In the genomic region with DNA sequence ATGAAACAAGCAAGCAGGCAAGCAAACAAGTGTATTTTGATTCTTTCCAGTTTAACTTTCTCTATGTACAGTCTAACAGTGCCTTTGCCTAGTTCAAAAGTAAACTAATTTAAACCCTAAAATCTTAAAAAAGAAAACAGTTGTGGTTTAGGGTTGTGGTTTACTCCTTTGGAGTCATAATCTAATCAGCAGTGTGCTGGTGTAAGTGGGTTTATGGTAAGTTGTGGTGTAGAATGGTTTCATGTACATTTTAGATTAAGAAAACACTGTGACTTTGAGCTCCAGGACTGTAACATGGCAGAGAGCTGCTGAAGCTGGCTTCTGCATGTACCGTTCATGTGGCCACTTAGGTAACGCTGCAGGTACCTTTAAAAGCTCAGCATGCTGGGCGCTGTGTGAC, we compare ENCODE assay signal across 29 mouse cellular contexts. TPM values are rescaled to one million over a fixed set of nuclear protein-coding genes. Genes with fewer than 3 reads are reported as not detected.
DNase-seq lines count a peak whose midpoint lies in the region; ATAC-seq and TF ChIP-seq lines count a peak whose summit lies in the region.
"Had no signal": no experiment of that assay in that cellular context is flagged by ENCODE, and none has a peak within 500 bp of the region (broad histone marks: within the 10 kb centered on the region; RNA-seq: fewer than 3 reads in every experiment).

No protein-coding gene starts in this region.

- H3K9ac ChIP-seq in intestine, postnatal 0 days (ENCODE audit: low read depth, low read length) = no peak overlapping the region
- no peak overlapping the region for H3K9ac ChIP-seq in intestine, embryonic 15.5 days
- no peak overlapping the region for H3K9ac ChIP-seq in hindbrain, embryonic 14.5 days
- H3K9ac ChIP-seq: embryonic facial prominence, embryonic 13.5 days; forebrain, embryonic 12.5 days; forebrain, embryonic 15.5 days; heart, embryonic 12.5 days; heart, embryonic 15.5 days; hindbrain, embryonic 15.5 days had no signal

- DNase-seq in 416B (ENCODE audit: low read depth) (peak; percentile 62), MEL-GATA-1-ER (ENCODE audit: extremely low read depth, low read depth) (peak; percentile 37)
- no peak for DNase-seq in hindbrain, embryonic 14.5 days (ENCODE audit: low spot score)
- no peak for DNase-seq in layer of hippocampus, adult 11-12 months (ENCODE audit: low spot score)
- DNase-seq in c-Kit-positive CD71-positive TER-119-positive erythroid progenitor cells, embryonic 14.5 days (ENCODE audit: low spot score) = no peak
- DNase-seq: adrenal gland, postnatal 10 days; adrenal gland, postnatal 36 days; B cell, adult 2 months; cerebellum, adult 11 months; cerebellum, adult 2 months; cerebellum, postnatal 25 days; embryo, embryonic 11 days; gastrocnemius, postnatal 25 days; heart, adult 18-20 months; heart, postnatal 10 days; heart, postnatal 36 days had no signal

- no peak overlapping the region for H3K4me2 ChIP-seq in intestine, postnatal 0 days (replicated peaks; ENCODE audit: low read depth)
- no peak overlapping the region for H3K4me2 ChIP-seq in intestine, embryonic 15.5 days (replicated peaks)
- H3K4me2 ChIP-seq in hindbrain, embryonic 14.5 days (replicated peaks) = no peak overlapping the region
- H3K4me2 ChIP-seq: embryonic facial prominence, embryonic 13.5 days; forebrain, embryonic 12.5 days; forebrain, embryonic 15.5 days; heart, embryonic 12.5 days; heart, embryonic 15.5 days; hindbrain, embryonic 15.5 days had no signal

- no peak overlapping the region for H3K4me3 ChIP-seq in intestine, postnatal 0 days (ENCODE audit: low read depth, low read length)
- H3K4me3 ChIP-seq in intestine, embryonic 15.5 days (replicated peaks) = no peak overlapping the region
- H3K4me3 ChIP-seq in hindbrain, embryonic 14.5 days (replicated peaks; ENCODE audit: low read length) = no peak overlapping the region
- H3K4me3 ChIP-seq: embryonic facial prominence, embryonic 10.5 days; embryonic facial prominence, embryonic 13.5 days; erythroblast, embryonic 14.5 days; forebrain, embryonic 12.5 days; forebrain, embryonic 15.5 days; heart, embryonic 12.5 days; heart, embryonic 15.5 days; hindbrain, embryonic 15.5 days had no signal

- H3K36me3 ChIP-seq in intestine, postnatal 0 days (ENCODE audit: control insufficient read depth, insufficient read depth) = peaks cover 31% of the 10 kb centered on the region
- peaks cover 11% of the 10 kb centered on the region; the same call in 1 of the 2 replicates for H3K36me3 ChIP-seq in intestine, embryonic 15.5 days
- peaks cover 30% of the 10 kb centered on the region for H3K36me3 ChIP-seq in hindbrain, embryonic 14.5 days (replicated peaks; ENCODE audit: control insufficient read depth, insufficient read depth)

- H3K27me3 ChIP-seq in intestine, postnatal 0 days (replicated peaks; ENCODE audit: control insufficient read depth, insufficient read depth, low read length) = no peaks in the 10 kb centered on the region
- H3K27me3 ChIP-seq in intestine, embryonic 15.5 days (replicated peaks) = no peaks in the 10 kb centered on the region
- no peaks in the 10 kb centered on the region for H3K27me3 ChIP-seq in hindbrain, embryonic 14.5 days (ENCODE audit: control insufficient read depth, insufficient read depth, low read length)
- H3K27me3 ChIP-seq: embryonic facial prominence, embryonic 13.5 days; forebrain, embryonic 12.5 days; forebrain, embryonic 15.5 days; heart, embryonic 12.5 days; heart, embryonic 15.5 days; hindbrain, embryonic 15.5 days; Patski had no signal

- H3K27ac ChIP-seq in intestine, postnatal 0 days (ENCODE audit: low read depth, low read length) = peak overlapping the region; percentile 47; the same call in 1 of the 2 replicates
- H3K27ac ChIP-seq in intestine, embryonic 15.5 days = no peak overlapping the region
- H3K27ac ChIP-seq in hindbrain, embryonic 14.5 days = no peak overlapping the region
- H3K27ac ChIP-seq: embryonic facial prominence, embryonic 10.5 days; embryonic facial prominence, embryonic 13.5 days; forebrain, embryonic 12.5 days; forebrain, embryonic 15.5 days; heart, embryonic 15.5 days; hindbrain, embryonic 15.5 days had no signal

- no peaks in the 10 kb centered on the region for H3K9me3 ChIP-seq in intestine, postnatal 0 days (ENCODE audit: control insufficient read depth)
- no peaks in the 10 kb centered on the region for H3K9me3 ChIP-seq in intestine, embryonic 15.5 days
- no peaks in the 10 kb centered on the region for H3K9me3 ChIP-seq in hindbrain, embryonic 14.5 days (ENCODE audit: control insufficient read depth, low read length)
- H3K9me3 ChIP-seq: embryonic facial prominence, embryonic 10.5 days; embryonic facial prominence, embryonic 13.5 days; forebrain, embryonic 12.5 days; forebrain, embryonic 15.5 days; heart, embryonic 12.5 days; heart, embryonic 15.5 days; hindbrain, embryonic 15.5 days had no signal

- ATAC-seq in intestine, postnatal 0 days = no peak
- no peak for ATAC-seq in intestine, embryonic 15.5 days
- ATAC-seq in megakaryocyte progenitor cell, adult 5-6 weeks (replicated peaks; ENCODE audit: poor library complexity) = peak; percentile 40
- no peak for ATAC-seq in hindbrain, embryonic 14.5 days (ENCODE audit: low FRiP score)
- ATAC-seq: CD4-positive, CD25-positive, alpha-beta regulatory T cell, adult 4 months; forebrain, embryonic 15.5 days; Patski had no signal

- peaks cover 3% of the 10 kb centered on the region for H3K4me1 ChIP-seq in intestine, postnatal 0 days (replicated peaks; ENCODE audit: control insufficient read depth, insufficient read depth, low read length)
- peaks cover 9% of the 10 kb centered on the region for H3K4me1 ChIP-seq in intestine, embryonic 15.5 days (replicated peaks)
- H3K4me1 ChIP-seq in hindbrain, embryonic 14.5 days (replicated peaks; ENCODE audit: control insufficient read depth, insufficient read depth, low read length) = peaks cover 3% of the 10 kb centered on the region; the same call in 1 of the 2 replicates

- 94% methylated on average over 3 of the region's 3 CpGs for WGBS in intestine, postnatal 0 days
- WGBS in intestine, embryonic 15.5 days = 91% methylated on average over 3 of the region's 3 CpGs
- WGBS in hindbrain, embryonic 14.5 days = 97% methylated on average over 3 of the region's 3 CpGs

- TF ChIP-seq CTCF in intestine, postnatal 0 days (IDR thresholded peaks at IDR 0.05; ENCODE audit: low read depth) = no peak

RNA-seq across cellular contexts. Expression of gene Nepro, which starts 3.4 kb away (rescaled TPM):
- polyA plus RNA-seq in intestine, postnatal 0 days (2015; fragmentation: Nextera tagmentation; extraction: Ambion mirVana) = 2.2 and 2.3 TPM in 2 replicates
- 7.6 and 8.2 TPM in 2 replicates for polyA plus RNA-seq in intestine, embryonic 15.5 days (2015; fragmentation: Nextera tagmentation; extraction: Ambion mirVana)
- 18.6 and 20.5 TPM in 2 replicates for total RNA-seq in megakaryocyte progenitor cell, adult 5-6 weeks (2015)
- 19.4 and 26.3 TPM in 2 replicates for total RNA-seq in megakaryocyte progenitor cell, adult 5-6 weeks (2017)
- 4.4 and 5.4 TPM in 2 replicates for polyA plus RNA-seq in hindbrain, embryonic 14.5 days (2014; fragmentation: Nextera tagmentation; extraction: Ambion mirVana)

RNA-seq across cellular contexts. Expression of gene Gtpbp8, which starts 18.6 kb away (rescaled TPM):
- polyA plus RNA-seq in intestine, postnatal 0 days (2015; fragmentation: Nextera tagmentation; extraction: Ambion mirVana) = 21.5 and 24.5 TPM in 2 replicates
- polyA plus RNA-seq in intestine, embryonic 15.5 days (2015; fragmentation: Nextera tagmentation; extraction: Ambion mirVana) = 30.0 and 35.0 TPM in 2 replicates
- total RNA-seq in megakaryocyte progenitor cell, adult 5-6 weeks (2015) = 12.6 and 16.1 TPM in 2 replicates
- total RNA-seq in megakaryocyte progenitor cell, adult 5-6 weeks (2017) = 14.5 and 15.2 TPM in 2 replicates
- 41.5 and 43.8 TPM in 2 replicates for polyA plus RNA-seq in hindbrain, embryonic 14.5 days (2014; fragmentation: Nextera tagmentation; extraction: Ambion mirVana)

RNA-seq across cellular contexts. Expression of gene Cd200r1, which starts 38.0 kb away (rescaled TPM):
- polyA plus RNA-seq in intestine, postnatal 0 days (2015; fragmentation: Nextera tagmentation; extraction: Ambion mirVana) = 0.56 and 0.69 TPM in 2 replicates
- polyA plus RNA-seq in intestine, embryonic 15.5 days (2015; fragmentation: Nextera tagmentation; extraction: Ambion mirVana) = 0.98 and 1.1 TPM in 2 replicates
- 8.0 and 11.0 TPM in 2 replicates for total RNA-seq in megakaryocyte progenitor cell, adult 5-6 weeks (2015)
- 3.7 and 5.6 TPM in 2 replicates for total RNA-seq in megakaryocyte progenitor cell, adult 5-6 weeks (2017)
- polyA plus RNA-seq in hindbrain, embryonic 14.5 days (2014; fragmentation: Nextera tagmentation; extraction: Ambion mirVana) = 0.50 and 0.91 TPM in 2 replicates
- polyA plus RNA-seq: erythroblast, embryonic 14.5 days had no signal

Comparison
In these comparisons a context has a peak if more than half of its experiments do, and no peak if none do; other contexts are left out.
1. DNase-seq: peak in 416B (single experiment) and MEL-GATA-1-ER (single experiment); none in hindbrain, embryonic 14.5 days (single experiment), layer of hippocampus, adult 11-12 months (single experiment) and c-Kit-positive CD71-positive TER-119-positive erythroid progenitor cells, embryonic 14.5 days (single experiment).